Mouse (Mus musculus) heart, embryonic 13.5 days (tissue): ENCODE results near the gene Fndc3c1. TPM values are rescaled to one million over a fixed set of nuclear protein-coding genes. Genes with fewer than 3 reads are reported as not detected.
"Not testable (repeated sequence)": the region's sequence is repeated elsewhere in the genome, so short reads cannot be mapped to it uniquely, and the experiment has no call there.

Experiments used
- ATAC-seq: fragments of 200-750 bp; cut with Nextera tagmentation; 2 replicates; pipeline ENCODE4 v1.8.0; 2017; ENCODE audit warnings: moderate TSS enrichment; ENCODE audit not compliant: insufficient number of reproducible peaks, low FRiP score, low TSS enrichment; ENCODE audit errors: extremely low read depth
- H3K27ac ChIP-seq: fragments of 300-500 bp; sonication (generic); replicated peaks from 2 replicates; pipeline ENCODE4 v1.5.1; 2015; ENCODE audit warnings: moderate library complexity, mild to moderate bottlenecking, inconsistent platforms
- H3K27me3 ChIP-seq: fragments of 300-500 bp; sonication (generic); replicated peaks from 2 replicates; pipeline ENCODE4 v1.6.1; 2015; ENCODE audit warnings: mild to moderate bottlenecking, inconsistent platforms
- H3K36me3 ChIP-seq: fragments of 300-500 bp; sonication (generic); 2 replicates; pipeline ENCODE4 v1.6.1; 2015; ENCODE audit warnings: mild to moderate bottlenecking, inconsistent platforms
- H3K4me1 ChIP-seq: fragments of 300-500 bp; sonication (generic); 2 replicates; pipeline ENCODE4 v1.6.1; 2015; ENCODE audit warnings: inconsistent platforms
- H3K4me2 ChIP-seq: fragments of 300-500 bp; sonication (generic); 2 replicates; pipeline ENCODE4 v1.6.1; 2015; ENCODE audit warnings: inconsistent platforms, mild to moderate bottlenecking, moderate library complexity
- H3K4me3 ChIP-seq: fragments of 300-500 bp; sonication (generic); 2 replicates; pipeline ENCODE4 v1.5.1; 2015; ENCODE audit warnings: moderate library complexity, mild to moderate bottlenecking, inconsistent platforms
- H3K9ac ChIP-seq: fragments of 300-500 bp; sonication (generic); 2 replicates; pipeline ENCODE4 v1.6.1; 2015; ENCODE audit warnings: inconsistent platforms, mild to moderate bottlenecking, moderate library complexity
- H3K9me3 ChIP-seq: fragments of 300-500 bp; sonication (generic); 2 replicates; pipeline ENCODE4 v1.6.1; 2016; ENCODE audit warnings: inconsistent platforms
- WGBS: fragments of 180-500 bp; shearing (Covaris S2); methylation state at CpG from one replicate; pipeline ENCODE4 v1.1.7; 2015; ENCODE audit warnings: mixed read lengths; 5-methylcytosine and 5-hydroxymethylcytosine counted together
- microRNA-seq: library from miRNA; unstranded; fragments of <30 nt; microRNA quantifications from one replicate; pipeline ENCODE4, GENCODE M21; 2016
- polyA plus RNA-seq: library from polyadenylated mRNA; unstranded; fragments of >200 nt; fragmentation: Nextera tagmentation; extraction: Ambion mirVana; gene quantifications from 2 replicates; pipeline ENCODE4 v1.2.1, GENCODE M21; 2015

The Fndc3c1 gene
- polyA plus RNA-seq, result 1.8 and 3.8 TPM in 2 replicates

DNA sequence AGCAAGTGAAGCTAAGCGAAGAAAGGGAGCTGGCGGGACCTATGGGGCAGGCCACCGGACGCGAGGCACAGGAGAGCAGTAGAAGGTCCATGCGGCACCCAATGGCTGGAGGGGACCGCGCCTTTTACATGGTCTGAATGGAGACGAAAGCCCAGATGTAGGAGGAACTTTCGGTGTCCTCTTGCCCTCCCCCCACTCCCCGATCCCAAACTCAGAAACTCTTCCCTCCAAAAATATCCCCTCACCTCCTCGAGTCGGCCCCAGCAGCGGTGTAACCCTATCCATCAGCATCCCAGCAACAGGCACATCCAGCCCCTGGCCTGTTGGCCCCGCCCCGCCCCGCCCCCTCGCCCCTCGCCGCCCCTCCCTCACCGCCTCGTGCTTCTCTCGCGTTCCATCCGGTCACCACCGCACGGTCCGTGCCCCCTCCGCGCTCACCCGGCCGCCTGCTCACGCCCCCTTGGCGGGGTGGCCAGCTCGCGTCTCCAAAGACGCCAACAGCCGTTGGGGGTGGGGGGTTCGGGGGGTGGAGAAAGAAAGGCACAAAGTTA is at the start of gene Fndc3c1:
TSS of gene Fndc3c1 (minus strand) at position 301 of the 551 bp plus-strand sequence.
- 0 out of 2 replicates have a peak, but pooled peaks cover 6% of the 10 kb centered on the region for H3K27me3 ChIP-seq
- H3K4me1 ChIP-seq, result no peaks in the 10 kb centered on the region
- H3K4me3 ChIP-seq, result peak within 1 kb of the TSS; percentile 56
- H3K9me3 ChIP-seq, result no peaks in the 10 kb centered on the region
- H3K4me2 ChIP-seq, result peak within 1 kb of the TSS; percentile 73
- peak within 1 kb of the TSS; percentile 72 for H3K9ac ChIP-seq
- H3K36me3 ChIP-seq, result no peaks in the 10 kb centered on the region
- WGBS, result 9% methylated on average over 35 of the region's 39 CpGs
- ATAC-seq, result peak; percentile 70; the same call in 1 of the 2 replicates
- H3K27ac ChIP-seq, result no peak within 1 kb of the TSS

- no peak for ATAC-seq
- no peaks in the 10 kb centered on the region for H3K36me3 ChIP-seq
- no peak overlapping the region for H3K4me2 ChIP-seq
- H3K9me3 ChIP-seq, result no peaks in the 10 kb centered on the region
- 39% methylated on average over 10 of the region's 10 CpGs for WGBS
- no peaks in the 10 kb centered on the region for H3K4me1 ChIP-seq
- H3K27ac ChIP-seq, result no peak overlapping the region
- no peak overlapping the region for H3K9ac ChIP-seq
- H3K4me3 ChIP-seq, result no peak overlapping the region
- 0 out of 2 replicates have a peak, but pooled peaks cover 6% of the 10 kb centered on the region for H3K27me3 ChIP-seq
Observed at GRCm38 (mm10) chrX:106486451-106486850, 1.2 kb upstream of the Fndc3c1 start.

DNA sequence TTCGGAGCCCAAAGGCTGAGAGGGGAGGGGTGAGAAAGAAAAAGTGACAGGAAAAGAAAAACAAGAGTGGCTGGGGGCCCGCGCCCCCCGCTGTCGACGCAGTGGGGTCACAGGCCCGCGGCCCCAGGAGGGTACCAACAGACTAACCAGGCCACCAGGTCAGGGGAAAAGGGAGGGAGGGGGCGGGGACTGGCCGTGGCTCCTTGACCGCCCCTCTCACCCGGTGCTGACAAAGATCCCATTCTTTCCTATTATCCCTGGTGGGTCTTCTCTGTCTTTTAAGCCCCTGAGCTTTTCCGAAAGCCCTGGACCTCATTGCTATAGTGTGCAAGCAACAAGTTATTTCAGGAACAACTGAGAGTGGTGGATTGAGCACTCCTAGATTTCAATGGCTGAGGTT is 470 bp upstream of the Fndc3c1 start:
- H3K4me3 ChIP-seq, result peak overlapping the region; percentile 56
- H3K4me2 ChIP-seq, result peak overlapping the region; percentile 73
- no peak for ATAC-seq
- H3K9me3 ChIP-seq, result no peaks in the 10 kb centered on the region
- 17% methylated on average over 5 of the region's 13 CpGs for WGBS
- 0 out of 2 replicates have a peak, but pooled peaks cover 6% of the 10 kb centered on the region for H3K27me3 ChIP-seq
- peak overlapping the region; percentile 72 for H3K9ac ChIP-seq
- no peaks in the 10 kb centered on the region for H3K4me1 ChIP-seq
- H3K36me3 ChIP-seq, result no peaks in the 10 kb centered on the region
- no peak overlapping the region for H3K27ac ChIP-seq

DNA sequence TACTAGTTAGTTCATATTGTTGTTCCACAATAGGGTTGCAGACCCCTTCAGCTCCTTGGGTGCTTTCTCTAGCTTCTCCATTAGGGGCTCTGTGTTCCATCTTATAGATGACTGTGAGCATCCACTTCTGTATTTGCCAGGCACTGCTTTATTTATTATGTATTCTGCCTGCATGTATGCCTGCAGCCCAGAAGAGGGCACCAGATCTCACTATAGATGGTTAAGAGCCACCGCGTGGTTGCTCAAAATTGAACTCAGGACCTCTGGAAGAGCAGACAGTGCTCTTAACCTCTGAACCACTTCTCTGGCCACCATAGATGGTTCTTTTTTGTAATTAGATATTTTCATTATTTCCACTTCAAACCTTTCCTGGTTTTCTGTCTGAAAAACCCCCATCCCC is 5.3 kb downstream of the Fndc3c1 start:
- not testable (repeated sequence) for H3K27me3 ChIP-seq, H3K27ac ChIP-seq, ATAC-seq, H3K4me2 ChIP-seq, H3K9me3 ChIP-seq, H3K36me3 ChIP-seq, H3K4me1 ChIP-seq, H3K9ac ChIP-seq, H3K4me3 ChIP-seq
- 39% methylated on average over 2 of the region's 2 CpGs for WGBS

DNA sequence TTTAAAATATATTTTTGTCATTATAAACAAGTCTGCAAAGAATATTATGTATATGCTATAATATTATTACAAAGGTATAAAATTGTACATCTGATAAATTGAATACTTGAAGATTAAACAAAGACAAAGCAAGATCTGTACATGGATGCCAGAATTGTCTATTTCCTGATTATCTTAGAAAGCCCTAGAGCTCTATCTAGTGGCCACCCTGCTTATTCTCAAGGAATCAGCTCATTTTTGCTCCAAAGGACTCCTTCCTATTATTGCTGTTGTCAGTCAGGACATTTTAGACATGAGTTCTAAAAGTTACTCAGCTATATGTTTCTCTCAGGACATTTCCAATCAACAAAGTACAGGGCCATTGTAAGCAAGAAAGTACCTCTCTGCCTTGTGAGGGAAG is 99.9 kb downstream of the Fndc3c1 start:
- no peaks in the 10 kb centered on the region for H3K9me3 ChIP-seq

DNA sequence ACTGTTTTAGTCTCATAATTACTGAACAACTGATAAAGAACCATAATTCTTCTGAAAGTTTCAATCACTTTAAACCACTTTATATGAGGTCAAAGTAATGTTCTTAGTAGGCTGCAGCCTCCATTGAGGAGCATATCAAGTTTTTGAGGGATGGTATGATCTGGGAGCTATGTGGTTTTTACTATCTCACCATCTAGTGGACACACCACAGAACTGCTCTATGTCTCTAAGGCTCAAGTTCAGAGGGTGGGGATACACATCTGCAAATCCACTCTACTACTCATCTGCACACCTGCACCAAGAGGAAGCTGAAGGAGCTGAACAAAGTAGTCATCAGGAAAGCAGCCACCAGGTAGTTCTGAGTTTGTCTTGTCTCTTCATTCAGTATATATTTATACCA is 104.6 kb downstream of the Fndc3c1 start:
- no peaks in the 10 kb centered on the region for H3K27me3 ChIP-seq

More for the DNA sequence above, 99.9 kb downstream of the Fndc3c1 start:
- no peak overlapping the region for H3K4me2 ChIP-seq
- H3K9ac ChIP-seq, result no peak overlapping the region
- no peaks in the 10 kb centered on the region for H3K27me3 ChIP-seq
- no peak overlapping the region for H3K4me3 ChIP-seq
- H3K36me3 ChIP-seq, result no peaks in the 10 kb centered on the region
- H3K27ac ChIP-seq, result no peak overlapping the region
- ATAC-seq, result no peak
- no peaks in the 10 kb centered on the region for H3K4me1 ChIP-seq

More for the DNA sequence above, 104.6 kb downstream of the Fndc3c1 start:
- Histone ChIP-seq H3K27ac (no peak overlapping the region), H3K4me1 (no peaks in the 10 kb centered on the region), H3K9me3 (no peaks in the 10 kb centered on the region), H3K36me3 (no peaks in the 10 kb centered on the region), H3K9ac (no peak overlapping the region), H3K4me3 (no peak overlapping the region), H3K4me2 (no peak overlapping the region)
- no peak for ATAC-seq

Small RNAs within 50 kb of the gene (microRNA-seq; reads per million reads assigned to microRNA genes)
- not detected for gene Gm27428

Other genes with a start within 250 kb of the Fndc3c1 start
- not detected in 2 replicates for gene Fnd3c2, start 230.0 kb downstream of the Fndc3c1 start, polyA plus RNA-seq
- gene Gm5127, start 97.8 kb upstream of the Fndc3c1 start, polyA plus RNA-seq, result not detected in 2 replicates
- gene Cysltr1, start 118.3 kb upstream of the Fndc3c1 start, polyA plus RNA-seq, result 1.5 and 2.6 TPM in 2 replicates